Mouse (Mus musculus) cortical plate, adult 2 months (tissue): ENCODE data around the gene Tm4sf20. TPM values are rescaled to one million over a fixed set of nuclear protein-coding genes. Genes with fewer than 3 reads are reported as not detected.

Experiments
- H3K27ac ChIP-seq: fragments of 200-500 bp; 2 replicates; pipeline ENCODE4 v1.5.1; 2012; ENCODE audit warnings: low read length, control low read depth, inconsistent platforms; ENCODE audit not compliant: insufficient read depth
- H3K4me1 ChIP-seq: fragments of 200-500 bp; 2 replicates; pipeline ENCODE4 v1.6.1; 2011; ENCODE audit warnings: low read length; ENCODE audit not compliant: control insufficient read depth, insufficient read depth
- H3K4me3 ChIP-seq: fragments of 200-500 bp; 2 replicates; pipeline ENCODE4 v1.5.1; 2011; ENCODE audit warnings: mild to moderate bottlenecking, low read length, control low read depth; ENCODE audit not compliant: insufficient read depth
- CTCF ChIP-seq: fragments of 200-500 bp; IDR thresholded peaks from 2 replicates; pipeline ENCODE4 v1.5.1; 2011; ENCODE audit warnings: mild to moderate bottlenecking, control low read depth, low read length; ENCODE audit not compliant: insufficient read depth; ENCODE audit errors: extremely low read depth
- POLR2A ChIP-seq: fragments of 200-500 bp; IDR thresholded peaks from 2 replicates; pipeline ENCODE4 v1.6.1; 2011; ENCODE audit warnings: mild to moderate bottlenecking, low read length, control low read depth; ENCODE audit not compliant: insufficient read depth; ENCODE audit errors: extremely low read depth
- polyA plus RNA-seq: library from polyadenylated mRNA; depleted of rRNA; stranded (reverse); fragments of >200 nt; gene quantifications from 2 replicates; pipeline ENCODE4 v1.2.3, GENCODE M21; 2012; rRNA removed

Gene Tm4sf20
- not detected in 2 replicates for polyA plus RNA-seq

DNA sequence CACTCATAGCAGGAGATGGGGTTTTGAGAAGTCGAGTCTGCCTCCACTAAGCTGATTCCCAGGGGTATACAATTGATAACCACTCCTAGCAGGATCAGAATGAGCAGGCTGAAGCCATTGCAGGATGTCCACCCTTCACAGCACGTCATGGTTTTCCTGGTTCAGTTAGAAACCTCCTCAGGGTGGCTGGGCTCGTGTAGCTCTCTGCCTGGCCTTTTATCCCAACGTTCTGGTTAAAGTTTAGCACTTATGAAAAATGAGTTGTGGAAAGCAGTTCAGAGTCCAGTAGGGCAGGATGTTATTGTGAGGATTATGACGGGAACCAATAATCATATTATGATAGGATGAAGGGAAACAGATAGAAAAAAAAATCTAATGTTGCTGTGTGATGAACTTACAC, at the start of gene Tm4sf20:
TSS of gene Tm4sf20 (minus strand) at position 193 of the 400 bp plus-strand sequence.
- Histone ChIP-seq H3K4me1 (no peaks in the 10 kb centered on the region), H3K4me3 (no peak within 1 kb of the TSS), H3K27ac (no peak within 1 kb of the TSS)
- TF ChIP-seq POLR2A = no peak
- TF ChIP-seq CTCF = no peak

DNA sequence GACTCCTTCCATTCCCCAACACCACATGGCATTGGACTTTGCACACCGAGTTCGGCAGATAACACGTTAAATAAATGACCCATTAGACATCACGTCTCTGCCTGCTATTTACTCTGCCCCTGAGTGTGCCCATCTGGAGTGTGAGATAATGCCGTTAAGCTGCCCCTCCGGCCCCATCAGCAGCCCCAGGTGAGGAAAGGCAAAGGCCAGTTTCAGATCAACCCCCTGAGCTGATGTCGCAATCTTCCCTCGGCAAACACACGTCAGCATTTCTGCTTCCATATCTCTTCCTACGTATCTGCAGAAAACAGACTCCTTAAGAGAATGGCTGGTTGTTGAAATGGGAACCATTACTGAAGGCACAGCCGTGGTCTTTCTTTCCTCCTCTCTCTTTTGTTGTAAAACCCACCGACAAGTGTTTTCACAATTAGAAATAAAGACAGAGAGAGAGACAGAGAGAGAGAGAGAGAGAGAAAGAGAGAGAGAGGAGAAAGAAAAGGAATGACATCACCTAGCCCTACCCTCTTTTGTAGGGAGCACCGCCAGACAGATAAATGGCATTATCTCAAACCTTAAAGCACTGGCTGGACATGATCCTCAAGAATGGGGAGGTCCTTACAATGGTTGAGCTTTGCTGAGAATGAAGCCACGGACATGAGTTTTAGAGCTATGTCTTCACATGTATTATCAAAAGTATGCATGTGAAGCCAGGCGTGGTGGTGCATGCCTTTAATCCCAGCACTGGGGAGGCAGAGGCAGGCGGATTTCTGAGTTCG, 47.9 kb upstream of the Tm4sf20 start:
- TF ChIP-seq CTCF = no peak
- no peak for TF ChIP-seq POLR2A
- no peak overlapping the region for H3K27ac ChIP-seq
- H3K4me3 ChIP-seq = no peak overlapping the region
- H3K4me1 ChIP-seq = no peaks in the 10 kb centered on the region

DNA sequence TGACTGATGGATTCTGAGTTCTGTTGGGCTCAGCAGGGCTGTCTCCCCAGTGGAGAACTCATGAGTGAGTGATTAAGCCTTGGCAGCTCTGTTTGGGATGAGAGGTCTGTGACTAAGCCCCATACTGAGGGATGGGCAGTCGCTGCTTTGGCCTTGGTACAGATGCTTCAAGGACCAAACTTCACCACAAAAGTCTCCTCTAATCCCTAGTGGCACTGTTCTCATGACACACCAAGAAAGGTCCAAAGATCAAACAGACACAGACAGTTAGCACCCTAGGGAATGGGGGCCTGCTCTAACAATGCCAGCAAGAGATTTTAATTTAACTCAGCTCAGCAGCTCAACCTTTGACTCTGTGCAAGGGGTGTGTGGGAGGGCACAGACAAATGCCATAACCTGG, 43.5 kb upstream of the Tm4sf20 start:
- Histone ChIP-seq H3K4me1 (no peaks in the 10 kb centered on the region), H3K27ac (no peak overlapping the region), H3K4me3 (no peak overlapping the region)
- no peak for TF ChIP-seq POLR2A
- no peak for TF ChIP-seq CTCF

DNA sequence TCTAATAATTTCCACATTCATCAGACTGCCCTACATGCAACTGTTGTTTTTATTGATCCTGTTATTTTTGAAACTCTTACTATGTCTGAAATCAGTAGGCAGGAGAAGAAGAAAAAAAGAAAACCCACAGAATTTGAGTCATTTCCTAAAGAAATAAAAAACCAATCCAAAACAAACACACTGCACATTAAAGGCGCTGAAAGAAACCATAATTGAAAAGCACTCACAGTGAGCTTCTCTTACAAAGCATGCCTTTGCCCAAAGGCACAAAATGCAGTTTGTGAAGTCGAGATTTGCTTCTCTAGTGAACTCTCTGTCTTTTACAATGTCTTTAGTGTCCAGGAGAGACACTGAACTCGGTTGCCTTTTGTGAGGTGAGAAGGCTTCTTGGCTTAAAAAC, 40.3 kb upstream of the Tm4sf20 start:
- Histone ChIP-seq H3K4me1 (no peaks in the 10 kb centered on the region), H3K27ac (no peak overlapping the region), H3K4me3 (no peak overlapping the region)
- TF ChIP-seq POLR2A (no peak), CTCF (no peak)

DNA sequence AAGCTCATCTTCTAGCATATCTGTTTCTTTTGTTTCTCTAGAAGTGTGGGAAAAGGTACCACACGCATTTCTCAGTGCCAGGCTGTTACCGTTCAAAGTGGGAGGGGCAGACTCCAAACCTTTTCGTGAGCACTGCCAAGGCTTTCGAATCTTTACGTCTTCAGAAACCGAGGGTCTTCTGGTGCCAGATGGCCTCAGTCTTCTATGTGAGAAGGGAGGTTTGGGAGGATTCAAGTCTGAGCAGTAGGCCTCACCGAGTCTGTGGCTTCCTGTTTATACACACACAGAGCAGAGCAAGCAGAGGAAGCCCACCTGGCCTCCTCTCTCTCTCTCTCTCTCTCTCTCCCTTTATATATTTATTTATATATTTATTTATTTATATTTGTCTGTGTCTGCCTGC, 38.9 kb upstream of the Tm4sf20 start:
- Histone ChIP-seq H3K4me1 (no peaks in the 10 kb centered on the region), H3K4me3 (no peak overlapping the region), H3K27ac (no peak overlapping the region)
- TF ChIP-seq CTCF (no peak), POLR2A (no peak)

DNA sequence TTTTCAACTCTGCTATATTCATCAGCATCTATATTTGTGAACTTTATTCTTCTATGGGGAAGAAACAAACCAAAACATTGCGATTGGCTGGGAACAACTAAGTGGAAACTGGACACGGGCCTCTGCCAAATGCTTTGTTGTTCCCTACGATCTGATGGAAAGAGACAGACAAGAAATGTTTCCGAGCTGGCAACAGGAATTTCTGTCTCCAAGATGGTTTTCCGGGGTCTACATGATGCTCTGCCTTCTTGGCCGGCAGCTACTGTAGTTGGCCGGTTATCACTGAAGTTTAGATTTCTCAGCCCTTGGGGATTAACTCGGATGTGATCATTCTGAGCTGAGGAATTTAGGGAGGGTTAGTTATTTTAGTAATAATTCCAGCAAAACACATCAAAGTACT, 38.1 kb upstream of the Tm4sf20 start:
- TF ChIP-seq POLR2A = no peak
- TF ChIP-seq CTCF = no peak
- no peak overlapping the region for H3K27ac ChIP-seq
- H3K4me3 ChIP-seq = no peak overlapping the region
- no peaks in the 10 kb centered on the region for H3K4me1 ChIP-seq

DNA sequence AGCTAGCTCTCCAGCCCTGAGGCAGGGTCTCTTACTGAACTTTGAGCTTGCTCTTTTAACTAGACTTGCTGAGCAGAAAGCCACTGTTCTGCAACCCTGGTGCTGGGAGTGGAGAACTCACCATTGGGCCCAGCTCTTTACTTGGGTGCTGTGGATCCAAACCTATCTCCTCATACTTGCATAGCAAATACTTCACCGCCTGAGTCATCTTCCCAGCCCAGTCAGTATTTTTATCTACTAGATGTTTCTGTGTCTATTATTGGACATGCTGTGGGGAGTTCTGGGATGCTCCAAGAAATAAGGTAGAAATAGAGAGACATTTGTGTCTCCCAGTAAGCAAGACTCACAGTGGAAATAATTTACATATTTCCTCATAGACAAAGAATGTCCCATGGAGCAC, 35.8 kb upstream of the Tm4sf20 start:
- no peaks in the 10 kb centered on the region for H3K4me1 ChIP-seq
- no peak overlapping the region for H3K4me3 ChIP-seq
- no peak overlapping the region for H3K27ac ChIP-seq
- TF ChIP-seq POLR2A (no peak), CTCF (no peak)

DNA sequence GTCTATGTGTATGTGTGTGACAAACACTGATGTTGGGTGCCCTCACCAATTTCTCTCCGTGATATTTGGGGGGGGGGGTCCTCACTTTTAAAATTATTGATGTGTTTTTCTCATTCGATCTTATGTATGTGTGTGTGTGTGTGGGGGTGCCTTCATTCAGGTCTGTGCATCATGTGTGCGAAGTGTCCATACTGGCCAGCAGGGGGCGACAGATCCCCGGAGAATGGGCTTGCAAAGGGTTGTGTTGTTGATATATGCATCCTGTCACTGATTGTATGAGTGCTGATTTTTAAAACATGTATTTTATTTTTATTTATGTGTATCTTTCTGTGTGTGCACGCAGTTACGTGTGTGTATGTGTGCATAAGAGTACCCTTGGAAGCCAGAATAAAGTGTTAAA, 35.3 kb upstream of the Tm4sf20 start:
- no peaks in the 10 kb centered on the region for H3K4me1 ChIP-seq
- H3K4me3 ChIP-seq = no peak overlapping the region
- TF ChIP-seq CTCF = peak; percentile 27; the same call in 1 of the 2 replicates
- TF ChIP-seq POLR2A = no peak
- H3K27ac ChIP-seq = no peak overlapping the region

DNA sequence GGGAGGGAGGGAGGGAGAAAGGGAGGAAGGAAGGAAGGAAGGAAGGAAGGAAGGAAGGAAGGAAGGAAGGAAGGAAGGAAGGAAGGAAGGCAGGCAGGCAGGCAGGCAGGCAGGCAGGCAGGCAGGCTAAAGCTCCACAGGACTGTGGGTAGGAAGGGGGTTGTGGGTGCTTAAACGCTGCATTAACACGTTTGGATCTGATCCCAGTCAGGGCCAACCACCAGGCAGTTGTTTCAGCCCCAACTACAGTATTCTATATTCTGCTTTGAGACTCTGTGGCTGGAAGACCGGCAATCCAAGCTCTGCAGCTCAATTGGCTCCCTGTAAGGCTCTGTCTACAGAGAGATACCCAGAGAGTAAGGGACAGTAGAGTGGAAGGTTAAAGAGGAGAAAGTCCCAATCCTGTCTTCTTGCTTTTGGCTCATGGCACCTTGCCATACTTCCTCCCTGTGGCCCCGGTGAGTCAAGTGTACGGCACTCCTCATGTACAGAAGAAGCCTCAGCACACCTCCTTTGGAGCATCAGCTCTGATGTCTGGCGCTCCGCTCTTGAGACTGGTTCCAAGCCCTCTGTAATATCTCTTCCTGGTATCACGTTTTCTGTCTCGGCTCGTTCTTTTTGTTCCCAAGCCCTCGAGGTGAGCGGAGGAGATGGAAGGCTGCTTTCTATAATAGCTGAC, 33.0 kb upstream of the Tm4sf20 start:
- H3K4me1 ChIP-seq = no peaks in the 10 kb centered on the region
- TF ChIP-seq POLR2A = no peak
- TF ChIP-seq CTCF = no peak
- no peak overlapping the region for H3K27ac ChIP-seq
- no peak overlapping the region for H3K4me3 ChIP-seq

DNA sequence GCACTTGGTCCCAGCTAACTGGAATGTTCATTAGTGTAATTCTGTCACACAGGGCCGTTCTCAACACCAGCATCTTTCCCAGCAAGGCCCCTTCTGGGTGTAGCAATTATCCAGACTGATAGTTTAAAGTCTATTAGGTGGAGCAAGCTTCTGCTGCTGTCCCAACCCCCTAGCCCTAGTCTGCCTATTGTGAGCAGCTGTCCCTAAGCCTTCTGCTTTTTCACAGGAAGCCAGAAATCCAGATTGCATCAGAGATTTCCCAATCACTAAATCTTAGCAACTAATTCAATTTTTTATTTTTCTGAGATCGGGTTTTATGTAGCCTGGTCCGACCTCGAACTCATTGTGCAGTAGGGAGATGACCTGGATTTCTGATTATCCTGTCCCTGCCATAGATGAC, 30.7 kb upstream of the Tm4sf20 start:
- Histone ChIP-seq H3K4me3 (no peak overlapping the region), H3K27ac (no peak overlapping the region), H3K4me1 (peaks cover 5% of the 10 kb centered on the region; the same call in 1 of the 2 replicates)
- no peak for TF ChIP-seq CTCF
- no peak for TF ChIP-seq POLR2A
